21 mouse cellular contexts compared by ENCODE assay signal in genomic region chr11:111020211-111020610, GRCm38 (mm10). TPM values are rescaled to one million over a fixed set of nuclear protein-coding genes. Genes with fewer than 3 reads are reported as not detected.
"Had no signal": no experiment of that assay in that cellular context is flagged by ENCODE, and none has a peak within 500 bp of the region (broad histone marks: within the 10 kb centered on the region; RNA-seq: fewer than 3 reads in every experiment).

No protein-coding gene starts in this region.

- H3K4me3 ChIP-seq: midbrain, embryonic 10.5 days; midbrain, embryonic 13.5 days; midbrain, embryonic 15.5 days; myocyte; neural tube, embryonic 13.5 days; neural tube, embryonic 15.5 days had no signal

- H3K36me3 ChIP-seq: midbrain, embryonic 10.5 days; midbrain, embryonic 13.5 days; midbrain, embryonic 15.5 days; neural tube, embryonic 13.5 days; neural tube, embryonic 15.5 days had no signal

- H3K4me1 ChIP-seq: midbrain, embryonic 15.5 days; neural tube, embryonic 15.5 days had no signal

- ATAC-seq: midbrain, embryonic 13.5 days; midbrain, embryonic 15.5 days had no signal

- H3K9me3 ChIP-seq: midbrain, embryonic 13.5 days; midbrain, embryonic 15.5 days; neural tube, embryonic 13.5 days; neural tube, embryonic 15.5 days had no signal

- H3K4me2 ChIP-seq: lung, embryonic 14.5 days; midbrain, embryonic 13.5 days; midbrain, embryonic 15.5 days; neural tube, embryonic 13.5 days; neural tube, embryonic 15.5 days had no signal

- H3K27ac ChIP-seq: midbrain, embryonic 10.5 days; midbrain, embryonic 13.5 days; midbrain, embryonic 15.5 days; neural tube, embryonic 13.5 days; neural tube, embryonic 15.5 days had no signal

- H3K27me3 ChIP-seq: midbrain, embryonic 13.5 days; midbrain, embryonic 15.5 days; neural tube, embryonic 13.5 days; neural tube, embryonic 15.5 days had no signal

- H3K9ac ChIP-seq: lung, embryonic 14.5 days; midbrain, embryonic 13.5 days; midbrain, embryonic 15.5 days; neural tube, embryonic 13.5 days; neural tube, embryonic 15.5 days had no signal

- DNase-seq: lung, adult 18-20 months; lung, embryonic 14.5 days; lung, postnatal 10 days; lung, postnatal 4 days; retina, postnatal 1 day; right cerebral cortex, adult 18-20 months; right cerebral cortex, postnatal 25 days; right cerebral cortex, postnatal 4 days; spleen, adult 18-20 months; thymus, adult 18-20 months; thymus, postnatal 14 days; thymus, postnatal 36 days had no signal

RNA-seq across cellular contexts. Expression of gene Kcnj16, which starts 52.4 kb away (rescaled TPM):
- polyA plus RNA-seq: lung, embryonic 14.5 days; lung, embryonic 16.5 days; midbrain, embryonic 10.5 days; neural tube, embryonic 11.5 days; stomach, embryonic 14.5 days had no signal
